Mouse (Mus musculus): ENCODE measurements around the gene Otof. TPM values are rescaled to one million over a fixed set of nuclear protein-coding genes. Genes with fewer than 3 reads are reported as not detected.

Gene Otof
- total RNA-seq, 1 experiment from 2014 or later = not detected

DNA sequence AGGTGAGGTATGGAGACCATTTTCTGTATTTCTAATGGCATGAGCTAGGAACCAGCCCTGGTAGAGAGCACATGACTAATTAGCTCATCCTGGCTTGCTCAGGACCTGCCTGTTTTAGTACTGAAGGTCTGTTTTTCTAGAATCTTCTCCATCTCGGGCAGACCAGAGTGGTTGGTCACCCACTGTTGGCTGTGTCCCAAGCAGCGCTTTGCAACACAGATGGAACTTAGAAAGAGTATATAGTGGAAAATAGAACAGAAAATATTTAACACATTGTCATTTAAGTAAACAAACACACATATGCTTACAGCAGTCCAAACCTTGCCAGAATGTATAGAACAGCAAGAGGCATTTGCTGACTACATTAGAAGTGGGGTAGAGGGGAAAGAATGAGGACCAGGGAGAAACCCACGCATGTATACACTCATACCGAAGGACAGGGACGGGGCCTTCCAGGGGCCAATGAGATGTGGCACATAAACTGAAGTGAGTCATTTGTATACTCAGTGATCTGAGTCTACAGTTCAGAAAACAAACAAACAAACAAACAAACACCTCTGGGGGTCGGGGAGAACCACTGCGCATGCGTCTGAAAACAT, 21.3 kb downstream of the Otof start:
- no peak for ATAC-seq (replicated peaks; ENCODE audit: insufficient number of reproducible peaks, low FRiP score, low TSS enrichment, poor library complexity, severe bottlenecking)

DNA sequence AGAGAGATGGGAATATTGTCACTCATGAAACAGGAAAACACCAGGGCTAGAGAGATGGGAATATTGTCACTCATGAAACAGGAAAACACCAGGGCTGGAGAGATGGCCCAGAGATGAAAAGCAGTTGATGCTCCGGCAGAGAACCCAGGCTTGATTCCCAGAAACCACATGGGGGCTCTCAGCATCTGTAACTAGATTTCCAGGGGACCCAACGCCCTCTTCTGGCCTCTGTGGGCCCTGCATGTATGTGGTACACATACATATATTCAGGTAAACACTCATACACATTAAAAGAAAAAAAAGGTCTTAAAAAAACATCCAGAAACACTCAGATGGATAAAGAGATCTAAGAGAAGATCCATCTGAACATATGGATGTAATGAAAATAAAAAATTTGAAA, 22.8 kb downstream of the Otof start:
- no peak for ATAC-seq (replicated peaks; ENCODE audit: insufficient number of reproducible peaks, low FRiP score, low TSS enrichment, poor library complexity, severe bottlenecking)

DNA sequence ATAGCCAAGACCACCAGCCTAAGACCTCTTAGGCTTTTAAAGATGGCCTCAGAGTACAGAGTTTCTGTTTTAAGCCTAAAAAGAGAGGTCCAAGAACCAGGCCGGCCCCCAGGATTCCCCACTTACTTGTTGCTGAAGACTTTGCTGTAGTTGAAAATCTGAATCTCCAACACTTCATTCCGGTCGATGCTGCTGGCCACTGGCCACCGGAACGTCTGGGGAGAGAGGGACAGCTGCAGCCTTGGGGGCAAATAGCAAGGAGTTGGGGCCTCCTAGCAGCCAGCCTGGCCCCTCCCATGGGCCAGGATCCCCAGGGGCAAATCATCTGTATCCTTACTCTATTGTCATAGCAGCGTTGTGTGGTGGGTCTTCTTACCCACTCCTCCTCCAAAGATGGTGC, 34.3 kb downstream of the Otof start:
- ATAC-seq (replicated peaks; ENCODE audit: insufficient number of reproducible peaks, low FRiP score, low TSS enrichment, poor library complexity, severe bottlenecking) = no peak

DNA sequence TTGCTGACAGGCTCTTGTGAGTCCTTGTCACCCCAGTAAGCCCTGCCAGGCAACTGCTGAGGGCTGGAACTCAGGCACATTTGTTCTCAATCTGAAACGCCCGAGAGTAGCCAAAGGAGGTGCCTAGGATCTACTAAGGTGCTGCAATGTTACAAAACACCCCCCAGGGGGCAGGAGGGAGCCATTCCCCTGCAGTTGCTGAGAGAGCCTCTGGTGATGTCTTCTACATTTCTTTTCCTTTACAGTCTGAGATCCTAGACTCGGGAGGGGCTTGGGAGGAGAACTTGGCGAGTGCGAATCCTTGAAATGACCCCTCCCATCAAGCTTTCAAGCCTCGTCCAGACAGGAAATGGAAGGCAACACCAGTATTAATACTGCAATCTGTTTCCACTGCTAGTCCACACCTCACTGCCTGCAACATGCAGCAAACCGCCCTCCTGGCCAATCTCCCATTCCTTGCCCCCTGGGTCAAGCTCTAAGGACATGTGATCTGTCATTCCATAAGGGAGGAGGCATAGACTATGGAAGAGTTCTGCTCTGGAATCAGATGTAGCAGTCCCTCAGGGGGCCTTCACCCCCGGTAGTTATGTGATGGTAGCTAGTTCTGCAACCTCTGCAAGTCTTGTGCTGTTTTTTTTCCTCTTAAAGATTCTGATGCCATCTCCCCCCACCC, 38.0 kb downstream of the Otof start:
- ATAC-seq (replicated peaks; ENCODE audit: insufficient number of reproducible peaks, low FRiP score, low TSS enrichment, poor library complexity, severe bottlenecking) = no peak

DNA sequence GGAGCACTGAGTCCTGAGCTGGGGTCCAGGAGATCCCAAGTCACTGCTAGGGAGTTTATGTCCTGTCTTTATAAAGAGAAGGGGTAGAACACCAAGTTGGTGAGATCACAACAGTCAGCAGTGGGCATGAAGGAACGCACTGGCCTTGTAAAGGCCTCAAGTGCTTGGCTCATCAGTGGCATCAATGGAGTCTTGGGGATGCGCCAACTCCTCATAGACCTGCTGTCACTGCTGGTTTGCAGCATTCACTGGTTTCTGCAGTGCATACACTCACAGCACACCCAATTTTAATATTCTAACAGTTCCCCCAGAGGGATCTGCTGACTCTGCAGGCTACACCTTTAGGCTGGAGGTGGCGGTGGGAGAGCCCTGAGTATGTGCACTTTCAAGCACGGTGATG, 38.6 kb downstream of the Otof start:
- no peak for ATAC-seq (replicated peaks; ENCODE audit: insufficient number of reproducible peaks, low FRiP score, low TSS enrichment, poor library complexity, severe bottlenecking)

DNA sequence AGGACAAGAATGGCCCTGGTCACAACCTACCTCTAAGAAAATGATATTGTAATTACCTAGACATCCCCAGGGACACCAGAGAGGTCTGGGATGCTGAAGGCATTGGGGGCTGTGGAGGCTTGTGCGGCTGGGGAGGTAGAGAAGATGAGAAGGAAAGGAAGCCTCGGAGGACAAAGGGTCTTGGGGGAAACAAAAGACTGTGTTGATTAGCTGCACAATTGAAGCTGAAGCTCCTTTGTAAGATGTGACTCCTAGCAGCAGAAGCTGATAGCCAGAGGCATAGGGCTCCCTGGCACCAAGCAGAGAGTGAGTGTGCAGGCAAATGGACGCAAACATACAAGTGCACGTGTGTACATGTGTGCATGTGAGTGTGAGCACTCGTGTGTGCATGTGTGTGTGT, 45.1 kb downstream of the Otof start:
- ATAC-seq (replicated peaks; ENCODE audit: insufficient number of reproducible peaks, low FRiP score, low TSS enrichment, poor library complexity, severe bottlenecking) = no peak

DNA sequence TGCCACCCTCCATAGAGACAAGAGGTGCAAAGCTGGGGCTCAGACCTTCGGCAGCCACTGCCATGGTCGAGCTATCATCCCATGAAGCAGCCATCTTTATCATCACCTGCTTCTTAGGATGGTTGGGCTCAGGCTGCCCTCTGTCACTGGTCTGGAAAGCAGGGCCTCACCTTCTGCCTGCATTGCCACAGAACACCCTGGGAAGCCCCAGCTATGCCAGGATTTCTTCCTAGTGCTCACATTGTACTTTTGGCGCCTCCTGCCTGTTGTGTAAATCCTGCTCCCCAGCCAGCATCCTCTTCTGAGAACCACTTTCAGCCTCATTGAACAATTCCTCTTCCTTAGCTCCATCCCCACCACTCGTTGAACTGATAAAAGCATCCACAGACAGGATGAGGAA, 45.9 kb downstream of the Otof start:
- no peak for ATAC-seq (replicated peaks; ENCODE audit: insufficient number of reproducible peaks, low FRiP score, low TSS enrichment, poor library complexity, severe bottlenecking)

DNA sequence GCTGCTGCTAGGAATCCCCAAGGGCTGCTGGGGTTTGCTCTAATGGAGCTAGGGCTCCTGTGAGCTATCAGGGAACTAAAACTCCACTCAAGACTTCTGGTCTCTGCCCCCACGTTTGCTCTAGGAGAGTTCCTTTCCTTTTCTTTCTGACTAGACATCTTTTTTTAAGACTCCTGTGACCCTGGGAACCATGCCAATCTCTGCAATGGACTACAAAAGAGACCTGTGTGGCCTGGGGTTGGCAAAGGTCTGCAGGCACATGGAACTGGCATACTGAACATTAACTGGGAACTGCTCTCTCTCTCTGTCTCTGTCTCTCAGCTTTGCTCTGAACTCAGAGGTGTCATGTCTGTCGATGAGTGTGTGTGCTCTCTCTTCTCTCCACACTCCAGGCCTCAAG, 46.4 kb downstream of the Otof start:
- no peak for ATAC-seq (replicated peaks; ENCODE audit: insufficient number of reproducible peaks, low FRiP score, low TSS enrichment, poor library complexity, severe bottlenecking)

DNA sequence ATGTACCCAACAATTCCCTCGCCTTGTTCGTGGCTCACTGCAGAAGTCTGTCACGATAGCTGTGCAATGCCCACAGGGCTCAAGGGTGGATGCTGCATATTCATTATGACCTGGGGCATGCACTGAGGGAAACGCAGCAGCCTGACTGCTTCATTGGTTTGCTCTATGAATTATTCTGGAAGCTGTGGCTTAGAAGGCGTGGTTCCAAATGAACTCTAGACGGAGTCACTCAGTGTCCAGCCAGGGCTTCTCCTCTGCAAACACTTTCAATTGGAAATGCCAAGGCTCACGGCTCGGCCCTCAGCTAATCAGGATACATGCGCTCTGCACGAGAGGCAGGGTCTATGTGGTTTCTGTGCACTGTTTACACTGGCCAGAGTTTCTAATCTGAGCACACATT, 50.2 kb downstream of the Otof start:
- ATAC-seq (replicated peaks; ENCODE audit: insufficient number of reproducible peaks, low FRiP score, low TSS enrichment, poor library complexity, severe bottlenecking) = no peak

DNA sequence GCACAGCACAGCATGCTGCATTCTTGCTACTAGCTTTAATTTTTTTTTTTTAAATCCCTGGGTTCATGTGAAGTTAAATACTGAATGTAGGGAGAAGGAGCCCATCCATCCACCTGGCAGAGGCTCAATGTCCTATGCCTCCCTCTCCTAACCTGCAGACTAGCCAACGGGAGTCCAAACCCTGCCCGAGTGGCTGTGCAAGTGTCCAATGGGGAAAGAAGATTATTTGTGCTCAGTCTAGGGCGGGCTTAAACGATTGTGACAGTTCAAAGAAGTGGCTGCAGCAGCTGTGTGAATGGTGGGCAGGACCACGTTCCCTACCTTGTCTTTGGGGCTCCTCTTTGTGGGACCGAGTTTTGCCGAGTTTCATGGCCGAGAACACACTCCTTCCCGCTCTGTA, 54.9 kb downstream of the Otof start:
- ATAC-seq (replicated peaks; ENCODE audit: insufficient number of reproducible peaks, low FRiP score, low TSS enrichment, poor library complexity, severe bottlenecking) = no peak

DNA sequence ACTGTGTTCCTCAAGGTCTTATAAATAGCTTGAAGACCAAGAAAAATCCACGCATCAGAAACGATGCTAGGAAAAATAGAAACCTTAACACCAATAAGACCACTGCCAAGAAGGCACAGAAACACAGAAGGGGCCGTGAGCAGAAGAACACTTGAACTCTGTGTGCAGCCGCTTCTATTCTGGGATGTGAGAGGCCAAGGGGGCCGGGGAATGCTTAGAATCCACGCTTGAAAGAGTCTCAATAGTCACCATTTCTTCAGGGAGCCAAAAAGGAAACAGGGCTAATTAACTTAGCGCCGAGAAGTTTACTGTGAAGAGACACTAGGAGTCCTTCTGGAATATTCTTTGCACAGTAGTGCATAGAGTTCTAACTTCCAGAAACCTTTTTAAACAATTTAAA, 60.6 kb downstream of the Otof start:
- ATAC-seq (replicated peaks; ENCODE audit: insufficient number of reproducible peaks, low FRiP score, low TSS enrichment, poor library complexity, severe bottlenecking) = no peak

DNA sequence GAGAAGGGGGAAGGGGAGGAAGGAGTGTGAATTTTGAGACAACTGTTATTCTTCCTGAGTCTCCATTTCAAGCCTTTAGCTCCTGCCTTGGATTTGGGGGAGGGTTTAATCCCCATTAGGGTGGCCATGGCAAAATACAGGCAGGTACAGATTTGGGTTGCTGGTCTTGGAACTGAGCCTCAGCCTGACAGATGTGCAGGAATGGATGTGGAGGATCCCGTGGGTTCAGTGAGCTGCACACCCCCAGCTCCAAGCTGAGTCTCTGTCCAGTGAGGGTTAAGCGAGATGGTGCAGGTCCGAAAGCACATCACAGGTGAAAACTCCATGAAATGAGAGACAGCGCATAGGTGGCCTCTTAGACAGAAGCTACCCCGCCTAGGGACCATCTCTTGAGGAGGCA, 61.2 kb downstream of the Otof start:
- ATAC-seq (replicated peaks; ENCODE audit: insufficient number of reproducible peaks, low FRiP score, low TSS enrichment, poor library complexity, severe bottlenecking) = no peak

DNA sequence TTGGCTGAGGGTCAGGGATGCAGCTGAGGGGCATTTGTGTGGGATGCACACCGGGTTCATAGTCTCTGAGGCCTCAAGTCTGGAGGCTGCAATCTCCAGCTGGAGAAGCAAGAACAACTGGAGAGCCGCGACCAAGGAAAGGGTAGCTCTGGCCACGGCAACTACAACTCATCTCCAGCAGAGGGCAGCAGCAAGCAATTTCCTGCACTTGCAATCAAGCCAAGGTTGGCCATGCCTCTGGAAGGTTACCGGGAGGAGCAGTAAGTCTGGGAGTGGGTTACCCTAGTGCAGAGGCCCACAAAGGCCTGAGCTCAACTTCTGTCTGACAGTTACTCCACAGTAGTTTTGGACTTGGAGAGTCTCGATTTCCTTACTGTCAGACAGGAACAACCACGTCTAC, 70.3 kb downstream of the Otof start:
- no peak; the same call in 1 of the 2 replicates for ATAC-seq (replicated peaks; ENCODE audit: insufficient number of reproducible peaks, low FRiP score, low TSS enrichment, poor library complexity, severe bottlenecking)

DNA sequence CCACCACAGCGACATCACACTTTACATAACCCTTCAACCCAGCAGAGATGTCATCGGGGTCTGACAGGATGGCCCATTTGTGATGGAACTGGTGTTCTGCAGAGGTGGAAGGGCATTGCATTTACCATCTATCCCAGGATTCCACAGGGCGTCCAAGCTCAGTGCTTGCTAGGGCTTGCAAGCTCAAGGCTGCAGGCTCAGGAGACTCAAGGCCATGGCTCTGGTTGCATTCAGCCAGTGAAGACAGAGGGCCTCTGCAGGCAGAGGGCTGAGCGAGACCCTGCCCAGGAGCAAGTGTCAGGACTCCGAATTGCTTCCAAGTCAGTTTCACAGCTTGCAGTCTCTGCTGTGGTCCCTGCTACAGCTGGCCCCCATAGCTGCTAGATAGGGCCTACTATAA, 71.9 kb downstream of the Otof start:
- no peak for ATAC-seq (replicated peaks; ENCODE audit: insufficient number of reproducible peaks, low FRiP score, low TSS enrichment, poor library complexity, severe bottlenecking)

DNA sequence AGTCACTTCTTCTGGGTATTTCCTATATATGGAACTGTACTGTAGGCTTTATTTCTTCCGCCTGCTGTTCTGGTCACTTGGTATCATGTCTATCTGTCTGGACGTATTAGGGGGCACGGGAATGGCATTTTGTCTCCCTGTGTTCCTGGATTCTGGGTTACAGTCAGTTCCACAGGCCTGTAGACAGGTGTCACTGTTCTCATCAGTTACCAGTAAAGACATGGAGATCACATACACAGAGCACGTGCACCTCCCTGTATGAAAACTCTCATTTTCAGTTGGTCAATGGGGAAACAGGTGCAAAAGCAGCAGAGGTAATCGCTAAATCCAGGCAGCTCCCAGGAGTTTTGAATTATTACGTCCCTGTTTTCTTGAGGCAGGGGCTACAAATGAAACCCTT, 74.0 kb downstream of the Otof start:
- no peak for ATAC-seq (replicated peaks; ENCODE audit: insufficient number of reproducible peaks, low FRiP score, low TSS enrichment, poor library complexity, severe bottlenecking)

DNA sequence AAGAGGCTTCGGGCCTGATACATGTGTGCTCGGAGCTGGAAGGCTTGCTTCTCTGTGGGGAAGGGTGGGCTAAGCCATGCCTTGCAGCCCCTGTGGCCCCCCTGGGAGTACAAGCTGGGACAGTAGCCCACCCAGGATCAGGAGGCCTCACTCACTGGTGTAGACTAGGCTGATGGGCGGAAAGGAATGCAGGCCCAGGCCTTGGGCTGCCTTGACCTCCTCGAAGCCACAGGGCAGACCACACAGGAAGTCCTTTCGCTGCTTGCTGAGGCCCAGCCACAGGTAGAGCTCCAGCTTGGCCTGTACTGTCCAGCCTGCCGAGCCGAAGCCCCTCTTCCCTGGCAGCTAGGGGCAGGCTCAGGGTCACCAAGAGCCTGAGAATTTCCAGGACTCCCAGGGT, 78.9 kb downstream of the Otof start:
- no peak for ATAC-seq (replicated peaks; ENCODE audit: insufficient number of reproducible peaks, low FRiP score, low TSS enrichment, poor library complexity, severe bottlenecking)

DNA sequence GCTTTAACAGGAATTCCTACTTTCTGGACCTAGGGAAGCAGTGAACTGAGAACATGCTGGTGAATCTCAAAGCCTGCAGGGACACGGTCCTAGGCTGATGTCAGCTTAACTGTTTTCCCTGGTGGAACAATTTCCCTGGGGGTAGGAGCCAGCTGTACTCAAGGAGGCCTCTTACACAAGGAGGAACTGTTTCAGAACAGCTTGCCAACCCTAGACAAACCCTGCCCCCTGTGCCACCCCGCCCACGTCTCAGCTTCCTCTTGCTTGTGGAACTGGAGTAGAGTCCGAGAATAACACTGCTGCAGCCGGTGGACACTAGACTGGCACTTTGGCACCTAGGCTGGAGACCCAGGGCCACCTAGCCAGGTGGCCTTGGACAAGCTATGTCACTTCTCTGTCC, 92.3 kb downstream of the Otof start:
- peak; percentile 87 for ATAC-seq (replicated peaks; ENCODE audit: insufficient number of reproducible peaks, low FRiP score, low TSS enrichment, poor library complexity, severe bottlenecking)

DNA sequence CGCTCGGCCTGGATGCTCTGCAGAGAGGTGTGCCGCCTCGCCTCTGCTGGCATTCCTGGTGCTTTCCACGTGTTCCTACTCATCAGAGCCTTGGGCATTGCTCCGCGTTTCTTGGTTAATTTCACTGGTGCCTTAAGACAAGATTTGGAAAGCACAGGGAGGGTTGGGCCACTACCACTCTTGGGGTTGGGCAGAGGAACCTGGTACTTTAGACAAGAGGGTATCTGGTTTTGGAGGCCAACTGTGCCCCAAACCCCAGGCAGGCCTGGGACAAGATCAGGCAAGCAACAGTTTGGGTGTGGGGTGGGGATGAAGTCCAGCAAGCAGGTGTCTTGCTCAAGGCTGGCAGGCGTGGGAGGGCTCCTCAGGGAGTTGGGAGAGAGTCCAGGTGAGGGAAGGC, 94.3 kb downstream of the Otof start:
- no peak for ATAC-seq (replicated peaks; ENCODE audit: insufficient number of reproducible peaks, low FRiP score, low TSS enrichment, poor library complexity, severe bottlenecking)

DNA sequence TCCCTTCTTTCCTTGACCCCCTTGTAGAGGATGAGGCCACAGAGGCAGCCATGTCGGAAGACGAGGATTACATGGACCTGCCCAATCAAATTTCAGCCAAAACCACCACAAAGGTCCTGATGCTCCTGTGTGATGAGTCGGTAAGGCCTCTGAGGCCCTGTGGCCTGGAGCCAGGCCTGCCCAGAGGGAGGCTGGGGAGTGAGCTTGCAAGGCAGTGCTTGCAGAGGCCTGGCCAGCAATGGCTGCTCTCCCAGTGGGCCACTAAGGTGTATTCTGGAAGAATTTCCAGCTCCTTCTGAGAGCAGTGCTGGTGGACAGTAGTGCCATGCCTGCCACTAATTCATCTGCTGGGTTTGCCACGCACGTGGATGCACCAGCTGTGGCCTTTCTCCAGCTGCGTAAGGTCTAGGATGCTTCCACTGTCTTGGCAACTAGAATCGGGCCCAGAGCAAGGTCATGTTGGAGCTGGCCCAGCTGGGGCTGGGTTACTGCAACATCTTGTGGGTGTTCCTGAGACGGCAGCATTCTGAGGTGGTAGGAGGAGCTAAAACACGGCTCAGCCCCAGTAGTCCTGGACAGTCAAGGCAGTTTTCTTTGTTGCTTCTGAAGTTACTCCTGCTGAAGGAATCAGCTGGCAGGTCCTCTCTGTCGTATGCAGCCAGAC, 103.2 kb downstream of the Otof start:
- ATAC-seq (replicated peaks; ENCODE audit: insufficient number of reproducible peaks, low FRiP score, low TSS enrichment, poor library complexity, severe bottlenecking) = no peak

DNA sequence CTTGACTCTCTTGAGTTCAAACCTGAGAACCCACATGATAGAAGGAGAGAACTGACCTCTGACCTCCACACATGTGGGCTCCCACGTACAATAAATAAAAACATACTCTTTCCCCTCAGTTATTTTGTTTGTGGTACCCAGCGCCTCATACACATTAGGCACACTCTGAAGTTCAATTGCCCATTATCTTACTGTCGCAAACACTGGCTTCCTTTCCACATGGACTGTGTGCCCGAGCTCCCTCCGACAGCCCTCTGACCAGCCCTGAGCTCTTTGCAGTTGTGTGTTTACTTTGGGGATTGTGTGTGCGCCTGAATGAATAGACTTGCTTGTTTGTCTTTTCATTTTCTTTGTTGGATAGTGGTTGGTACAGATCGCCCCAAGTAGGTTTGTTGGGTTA, 105.1 kb downstream of the Otof start:
- ATAC-seq (replicated peaks; ENCODE audit: insufficient number of reproducible peaks, low FRiP score, low TSS enrichment, poor library complexity, severe bottlenecking) = no peak
